Mouse (Mus musculus): ENCODE measurements around the gene Gm15107.
"Not testable (repeated sequence)": the region's sequence is repeated elsewhere in the genome, so short reads cannot be mapped to it uniquely, and the experiment has no call there.

Gene Gm15107

GRCm38 (mm10) chrX:148180424-148180823, at the start of gene Gm15107:
Gene Gm15107 (plus strand): TSS chrX:148180724.
- not testable (repeated sequence) for H3K36me3 ChIP-seq (ENCODE audit: control insufficient read depth, insufficient read depth, low read length, poor library complexity, severe bottlenecking); DNase-seq (ENCODE audit: low read depth, low spot score); H3K27me3 ChIP-seq (ENCODE audit: control insufficient read depth, insufficient read depth, low read length, poor library complexity, severe bottlenecking)

Data from splenic B cell, adult 2 months (primary cell).